Mouse (Mus musculus) heart, adult 2 months (tissue): ENCODE measurements around the gene Runx1. TPM values are rescaled to one million over a fixed set of nuclear protein-coding genes. Genes with fewer than 3 reads are reported as not detected.
A peak's percentile ranks its signal among the peaks of the same experiment; 100 is the strongest.

ENCODE experiments used
- DNase-seq, 2 experiments: peaks; one replicate each; pipeline ENCODE4 v3.0.0; 2021
- H3K27ac ChIP-seq: fragments of 200-600 bp; 2 replicates; pipeline ENCODE4 v1.8.1; 2022
- H3K27me3 ChIP-seq: fragments of 200-500 bp; 2 replicates; pipeline ENCODE4 v1.6.1; 2012; ENCODE audit warnings: mild to moderate bottlenecking, low read length, inconsistent platforms, mixed read lengths; ENCODE audit not compliant: control insufficient read depth, insufficient read depth
- H3K36me3 ChIP-seq: fragments of 200-500 bp; 2 replicates; pipeline ENCODE4 v1.6.1; 2012; ENCODE audit warnings: low read length, inconsistent platforms; ENCODE audit not compliant: control insufficient read depth, insufficient read depth
- H3K4me1 ChIP-seq: fragments of 200-500 bp; 2 replicates; pipeline ENCODE4 v1.6.1; 2011; ENCODE audit warnings: low read length; ENCODE audit not compliant: control insufficient read depth, insufficient read depth
- H3K4me3 ChIP-seq: fragments of 200-600 bp; 2 replicates; pipeline ENCODE4 v1.8.1; 2022
- H3K79me2 ChIP-seq: fragments of 200-500 bp; replicated peaks from 2 replicates; pipeline ENCODE4 v1.6.1; 2012; ENCODE audit warnings: mild to moderate bottlenecking, inconsistent platforms, low read length, moderate library complexity, mixed read lengths; ENCODE audit not compliant: control insufficient read depth, insufficient read depth
- H3K9ac ChIP-seq: fragments of 200-500 bp; 2 replicates; pipeline ENCODE4 v1.6.1; 2012; ENCODE audit warnings: low read depth, mild to moderate bottlenecking, control low read depth, inconsistent platforms, low read length, mixed read lengths
- CTCF ChIP-seq: fragments of 200-600 bp; IDR thresholded peaks from 2 replicates; pipeline ENCODE4 v1.8.1; 2022; ENCODE audit warnings: antibody characterized with exemption, mild to moderate bottlenecking, moderate library complexity
- EP300 ChIP-seq: fragments of 200-500 bp; IDR thresholded peaks from 2 replicates; pipeline ENCODE4 v1.6.1; 2011; ENCODE audit warnings: low read depth, low read length, control low read depth; ENCODE audit not compliant: insufficient read depth
- POLR2A ChIP-seq: fragments of 200-500 bp; IDR thresholded peaks from 2 replicates; pipeline ENCODE4 v1.6.1; 2011; ENCODE audit warnings: mild to moderate bottlenecking, low read depth, low read length, control low read depth; ENCODE audit not compliant: insufficient read depth
- WGBS: fragments of 180-500 bp; shearing (Covaris S2); methylation state at CpG from one replicate; pipeline ENCODE4 v1.1.7; 2018; 5-methylcytosine and 5-hydroxymethylcytosine counted together
- intact Hi-C: fragments of 180-260 bp; cut with DNase I; formaldehyde crosslinking; loops from one replicate; pipeline ENCODE4 v1.15.1; 2025
- polyA plus RNA-seq: library from polyadenylated mRNA; depleted of rRNA; stranded (reverse); fragments of >200 nt; gene quantifications from 2 replicates; pipeline ENCODE4 v1.2.3, GENCODE M21; 2012
- total RNA-seq, 2 experiments: library from RNA; stranded (reverse); gene quantifications; 2 replicates each; pipeline ENCODE4 v1.2.3; 2021

Runx1 gene
- total and polyA plus RNA-seq, 3 experiments, result 1.8 to 2.4 (median 2.1) TPM

GRCm38 (mm10) chr16:92818480-92819269 is 7.3 kb downstream of the Runx1 start:
- Histone ChIP-seq H3K27me3 (no peaks in the 10 kb centered on the region), H3K4me3 (no peak overlapping the region), H3K27ac (no peak overlapping the region), H3K36me3 (no peaks in the 10 kb centered on the region), H3K4me1 (no peaks in the 10 kb centered on the region; the same call in 1 of the 2 replicates), H3K9ac (no peak overlapping the region), H3K79me2 (no peaks in the 10 kb centered on the region)
- 64% methylated on average over 8 of the region's 8 CpGs for WGBS
- no peak for DNase-seq
- no peak for TF ChIP-seq EP300
- no peak for TF ChIP-seq CTCF
- no peak for TF ChIP-seq POLR2A
- intact Hi-C loops, result no loop called here

- WGBS, result 83% methylated on average over 7 of the region's 7 CpGs
- Histone ChIP-seq H3K27me3 (no peaks in the 10 kb centered on the region), H3K27ac (no peak overlapping the region), H3K4me3 (no peak overlapping the region), H3K9ac (no peak overlapping the region), H3K36me3 (no peaks in the 10 kb centered on the region), H3K79me2 (no peaks in the 10 kb centered on the region), H3K4me1 (no peaks in the 10 kb centered on the region)
- TF ChIP-seq POLR2A, result no peak
- no peak for TF ChIP-seq EP300
- no peak for TF ChIP-seq CTCF
- intact Hi-C loops, result no loop called here
- no peak for DNase-seq
These were observed 9.9 kb downstream of the Runx1 start for GRCm38 (mm10) chr16:92816092-92816491.

GRCm38 (mm10) chr16:92815195-92815527 is 10.8 kb downstream of the Runx1 start:
- no peaks in the 10 kb centered on the region for H3K36me3 ChIP-seq
- H3K79me2 ChIP-seq, result no peaks in the 10 kb centered on the region
- H3K9ac ChIP-seq, result no peak overlapping the region
- no peak overlapping the region for H3K4me3 ChIP-seq
- WGBS, result 89% methylated on average over 2 of the region's 2 CpGs
- H3K27ac ChIP-seq, result no peak overlapping the region
- no peak for DNase-seq
- intact Hi-C loops, result no loop called here
- no peaks in the 10 kb centered on the region for H3K27me3 ChIP-seq
- TF ChIP-seq CTCF, result no peak
- no peak for TF ChIP-seq EP300
- TF ChIP-seq POLR2A, result no peak
- H3K4me1 ChIP-seq, result no peaks in the 10 kb centered on the region

- Histone ChIP-seq H3K27me3 (no peaks in the 10 kb centered on the region), H3K27ac (no peak overlapping the region), H3K4me3 (no peak overlapping the region), H3K36me3 (no peaks in the 10 kb centered on the region), H3K9ac (no peak overlapping the region), H3K4me1 (no peaks in the 10 kb centered on the region), H3K79me2 (no peaks in the 10 kb centered on the region)
- TF ChIP-seq CTCF (peak; percentile 16; the same call in 1 of the 2 replicates), EP300 (no peak)
- intact Hi-C loops, result no loop called here
- DNase-seq, result no peak
- WGBS, result 57% methylated on average over 5 of the region's 5 CpGs
These were observed 11.4 kb downstream of the Runx1 start for GRCm38 (mm10) chr16:92814366-92815194.

GRCm38 (mm10) chr16:92812405-92812804 is 13.5 kb downstream of the Runx1 start:
- Histone ChIP-seq H3K27me3 (no peaks in the 10 kb centered on the region), H3K27ac (no peak overlapping the region), H3K36me3 (no peaks in the 10 kb centered on the region), H3K4me3 (no peak overlapping the region), H3K79me2 (no peaks in the 10 kb centered on the region), H3K4me1 (no peaks in the 10 kb centered on the region), H3K9ac (no peak overlapping the region)
- DNase-seq, result no peak
- WGBS, result 78% methylated on average over 3 of the region's 3 CpGs
- intact Hi-C loops, result no loop called here
- no peak for TF ChIP-seq CTCF
- no peak for TF ChIP-seq POLR2A
- no peak for TF ChIP-seq EP300

GRCm38 (mm10) chr16:92810568-92811240 is 15.2 kb downstream of the Runx1 start:
- Histone ChIP-seq H3K27ac (no peak overlapping the region), H3K4me1 (no peaks in the 10 kb centered on the region), H3K79me2 (no peaks in the 10 kb centered on the region), H3K4me3 (no peak overlapping the region), H3K9ac (no peak overlapping the region), H3K36me3 (no peaks in the 10 kb centered on the region), H3K27me3 (no peaks in the 10 kb centered on the region)
- TF ChIP-seq POLR2A (no peak), EP300 (no peak), CTCF (no peak)
- no peak for DNase-seq
- WGBS, result 89% methylated on average over 8 of the region's 8 CpGs
- intact Hi-C loops, result no loop called here
